Mouse (Mus musculus): ENCODE results near the gene Cpn1. TPM values are rescaled to one million over a fixed set of nuclear protein-coding genes. Genes with fewer than 3 reads are reported as not detected.
"Not testable (repeated sequence)": the region's sequence is repeated elsewhere in the genome, so short reads cannot be mapped to it uniquely, and the experiment has no call there.

Gene Cpn1
- polyA plus RNA-seq, 1 experiment from 2014 or later = 0.14 TPM

DNA sequence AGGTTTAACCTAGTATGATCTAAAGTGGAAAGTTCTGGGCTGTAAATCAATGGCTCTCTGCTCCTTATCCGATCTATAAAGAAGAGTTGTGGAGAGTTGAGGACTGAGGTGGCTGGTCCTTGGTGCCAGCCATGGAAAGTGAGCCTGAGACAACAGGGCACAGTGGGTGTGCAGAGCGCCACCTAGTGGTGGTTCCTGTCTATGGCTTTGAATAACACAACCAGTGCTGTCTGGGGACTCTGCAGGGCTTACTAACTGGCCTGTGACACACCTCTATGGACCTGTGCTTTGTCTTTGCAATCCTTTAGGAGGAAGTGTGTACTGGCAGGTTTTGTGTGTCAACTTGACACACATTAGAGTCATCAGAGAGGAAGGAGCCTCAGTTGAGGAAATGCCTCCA is 27.2 kb downstream of the Cpn1 start:
- WGBS = 23% methylated on average over 2 of the region's 2 CpGs
- Histone ChIP-seq H3K4me3 (ENCODE audit: low read depth, low read length) (no peak overlapping the region), H3K4me2 (no peak overlapping the region), H3K36me3 (ENCODE audit: control insufficient read depth, insufficient read depth, low read length) (no peaks in the 10 kb centered on the region), H3K9ac (ENCODE audit: low read length) (no peak overlapping the region), H3K9me3 (ENCODE audit: control insufficient read depth, low read length) (no peaks in the 10 kb centered on the region), H3K27ac (ENCODE audit: low read depth, low read length) (no peak overlapping the region), H3K4me1 (ENCODE audit: control insufficient read depth, insufficient read depth, low read length) (no peaks in the 10 kb centered on the region), H3K27me3 (ENCODE audit: control insufficient read depth, insufficient read depth, low read length) (no peaks in the 10 kb centered on the region)
- ATAC-seq (ENCODE audit: low FRiP score) (no peak), DNase-seq (ENCODE audit: low spot score, missing footprints) (peak; percentile 97)

DNA sequence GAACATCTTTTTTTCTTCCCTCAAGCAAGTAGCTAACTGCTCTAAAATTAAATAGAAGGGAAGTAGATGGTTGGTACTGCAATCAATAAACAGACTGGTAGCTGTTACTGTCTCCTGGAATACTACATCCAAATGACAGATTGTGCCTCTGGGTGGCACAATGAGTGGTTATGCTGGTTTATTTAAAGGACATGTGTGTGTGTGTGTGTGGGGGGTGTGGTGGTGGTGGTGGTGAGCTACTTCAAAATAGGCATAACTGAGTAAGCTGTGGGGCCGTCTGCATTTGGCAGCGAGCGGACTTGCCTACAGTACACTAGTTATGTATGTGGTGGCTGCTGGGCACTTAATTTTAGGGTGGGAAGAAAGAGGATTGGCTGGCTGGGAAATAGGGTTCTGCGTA is 28.5 kb downstream of the Cpn1 start:
- Histone ChIP-seq H3K9me3 (ENCODE audit: control insufficient read depth, low read length) (no peaks in the 10 kb centered on the region), H3K9ac (ENCODE audit: low read length) (no peak overlapping the region), H3K27me3 (ENCODE audit: control insufficient read depth, insufficient read depth, low read length) (no peaks in the 10 kb centered on the region), H3K27ac (ENCODE audit: low read depth, low read length) (no peak overlapping the region), H3K4me1 (ENCODE audit: control insufficient read depth, insufficient read depth, low read length) (no peaks in the 10 kb centered on the region), H3K4me3 (ENCODE audit: low read depth, low read length) (no peak overlapping the region), H3K4me2 (no peak overlapping the region), H3K36me3 (ENCODE audit: control insufficient read depth, insufficient read depth, low read length) (no peaks in the 10 kb centered on the region)
- DNase-seq (ENCODE audit: low spot score, missing footprints) (peak; percentile 76), ATAC-seq (ENCODE audit: low FRiP score) (no peak)
- 80% methylated on average over 4 of the region's 4 CpGs for WGBS

DNA sequence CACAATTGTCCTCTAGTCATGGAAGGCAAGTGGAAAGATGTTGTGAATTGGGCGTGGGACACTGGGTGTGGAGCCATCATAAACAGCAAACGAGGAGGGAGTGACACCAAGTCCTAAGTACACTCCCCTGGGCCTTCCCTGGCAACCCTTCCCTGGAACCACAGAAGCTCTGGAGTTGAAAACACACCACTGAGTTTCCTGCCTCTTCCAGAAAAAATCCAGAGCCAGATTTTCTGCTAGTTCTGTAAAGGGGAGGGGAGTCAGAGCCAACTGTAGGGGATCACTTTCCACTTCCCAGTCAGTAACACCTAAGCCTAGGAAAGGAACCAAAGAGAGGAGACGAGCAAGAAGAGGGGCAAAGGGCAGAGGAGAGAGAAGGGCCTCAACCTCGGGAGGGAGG is 29.0 kb downstream of the Cpn1 start:
- 16% methylated on average over 4 of the region's 4 CpGs for WGBS
- Histone ChIP-seq H3K27ac (ENCODE audit: low read depth, low read length) (no peak overlapping the region), H3K9me3 (ENCODE audit: control insufficient read depth, low read length) (no peaks in the 10 kb centered on the region), H3K4me1 (ENCODE audit: control insufficient read depth, insufficient read depth, low read length) (no peaks in the 10 kb centered on the region), H3K4me3 (ENCODE audit: low read depth, low read length) (no peak overlapping the region), H3K36me3 (ENCODE audit: control insufficient read depth, insufficient read depth, low read length) (no peaks in the 10 kb centered on the region), H3K9ac (ENCODE audit: low read length) (no peak overlapping the region), H3K27me3 (ENCODE audit: control insufficient read depth, insufficient read depth, low read length) (no peaks in the 10 kb centered on the region), H3K4me2 (no peak overlapping the region)
- DNase-seq (ENCODE audit: low spot score, missing footprints) (peak; percentile 66), ATAC-seq (ENCODE audit: low FRiP score) (no peak)

DNA sequence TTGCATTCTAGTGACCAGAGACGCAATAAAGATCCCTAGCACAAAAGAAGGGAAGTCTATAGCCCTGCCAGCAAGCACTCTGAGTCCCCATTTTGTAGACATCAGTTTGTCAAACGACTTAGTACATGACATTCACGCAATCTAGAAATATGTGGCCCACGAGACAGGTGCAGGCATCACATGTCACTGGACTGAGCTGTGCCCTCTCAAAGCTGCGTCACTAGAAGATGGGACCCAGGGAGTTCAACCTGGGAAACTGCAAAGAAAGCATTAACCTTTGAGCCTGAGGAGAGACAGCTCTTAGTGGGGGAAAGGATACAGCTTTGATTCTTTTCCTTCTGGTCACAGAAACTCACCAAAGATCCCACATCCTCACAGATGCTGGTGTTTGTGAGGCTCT is 31.1 kb downstream of the Cpn1 start:
- Histone ChIP-seq H3K4me1 (ENCODE audit: control insufficient read depth, insufficient read depth, low read length) (no peaks in the 10 kb centered on the region), H3K27me3 (ENCODE audit: control insufficient read depth, insufficient read depth, low read length) (no peaks in the 10 kb centered on the region), H3K36me3 (ENCODE audit: control insufficient read depth, insufficient read depth, low read length) (no peaks in the 10 kb centered on the region), H3K9ac (ENCODE audit: low read length) (no peak overlapping the region), H3K27ac (ENCODE audit: low read depth, low read length) (no peak overlapping the region), H3K4me2 (no peak overlapping the region), H3K4me3 (ENCODE audit: low read depth, low read length) (no peak overlapping the region), H3K9me3 (ENCODE audit: control insufficient read depth, low read length) (no peaks in the 10 kb centered on the region)
- DNase-seq (ENCODE audit: low spot score, missing footprints) = peak; percentile 44
- 86% methylated on average over 5 of the region's 5 CpGs for WGBS
- ATAC-seq (ENCODE audit: low FRiP score) = no peak

DNA sequence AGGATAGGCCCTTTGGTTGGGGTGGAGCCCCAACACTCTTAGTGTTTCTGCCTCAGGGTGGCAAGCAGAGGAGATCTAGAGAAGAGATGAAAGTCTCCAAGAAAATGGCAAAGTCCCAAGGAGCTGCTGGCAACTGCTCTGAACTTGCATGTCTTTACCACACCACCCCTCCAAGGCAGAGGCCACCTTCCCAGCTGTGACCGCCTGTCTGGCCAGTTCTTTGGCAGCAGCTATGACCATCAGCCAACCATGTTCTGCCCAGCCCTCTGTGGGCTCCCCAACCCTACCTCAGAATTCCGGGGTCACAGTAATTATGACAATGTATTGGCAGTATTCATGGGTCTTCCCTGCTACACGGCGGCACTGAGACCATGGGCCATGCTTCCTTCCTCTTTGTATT is 31.5 kb downstream of the Cpn1 start:
- no peaks in the 10 kb centered on the region for H3K36me3 ChIP-seq (ENCODE audit: control insufficient read depth, insufficient read depth, low read length)
- no peaks in the 10 kb centered on the region for H3K27me3 ChIP-seq (ENCODE audit: control insufficient read depth, insufficient read depth, low read length)
- H3K9me3 ChIP-seq (ENCODE audit: control insufficient read depth, low read length) = no peaks in the 10 kb centered on the region
- no peak overlapping the region for H3K27ac ChIP-seq (ENCODE audit: low read depth, low read length)
- no peak overlapping the region for H3K9ac ChIP-seq (ENCODE audit: low read length)
- DNase-seq (ENCODE audit: low spot score, missing footprints) = peak; percentile 66
- H3K4me2 ChIP-seq = no peak overlapping the region
- H3K4me1 ChIP-seq (ENCODE audit: control insufficient read depth, insufficient read depth, low read length) = no peaks in the 10 kb centered on the region
- no peak overlapping the region for H3K4me3 ChIP-seq (ENCODE audit: low read depth, low read length)
- 81% methylated on average over 4 of the region's 4 CpGs for WGBS
- no peak for ATAC-seq (ENCODE audit: low FRiP score)

DNA sequence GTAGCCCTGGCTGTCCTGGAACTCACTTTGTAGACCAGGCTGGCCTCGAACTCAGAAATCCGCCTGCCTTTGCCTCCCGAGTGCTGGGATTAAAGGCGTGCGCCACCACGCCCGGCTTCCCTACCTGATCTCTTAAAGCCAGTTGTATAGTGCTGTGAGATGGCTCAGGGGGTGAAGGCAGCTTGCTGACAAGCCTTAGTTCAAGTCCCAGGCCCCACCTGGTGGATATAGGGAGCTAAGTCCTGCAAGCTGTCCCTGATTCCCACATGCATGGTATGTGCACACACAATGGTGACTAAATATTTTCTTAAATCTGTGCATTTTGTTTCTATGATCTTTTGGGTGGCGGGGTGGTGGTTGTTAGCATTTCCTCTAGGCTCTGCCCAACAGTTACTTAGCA is 33.4 kb downstream of the Cpn1 start:
- not testable (repeated sequence) for H3K27me3 ChIP-seq (ENCODE audit: control insufficient read depth, insufficient read depth, low read length); H3K9ac ChIP-seq (ENCODE audit: low read length); H3K4me1 ChIP-seq (ENCODE audit: control insufficient read depth, insufficient read depth, low read length); H3K27ac ChIP-seq (ENCODE audit: low read depth, low read length); DNase-seq (ENCODE audit: low spot score, missing footprints); ATAC-seq (ENCODE audit: low FRiP score); H3K9me3 ChIP-seq (ENCODE audit: control insufficient read depth, low read length); H3K4me3 ChIP-seq (ENCODE audit: low read depth, low read length); H3K36me3 ChIP-seq (ENCODE audit: control insufficient read depth, insufficient read depth, low read length); H3K4me2 ChIP-seq
- WGBS = 74% methylated on average over 8 of the region's 8 CpGs

DNA sequence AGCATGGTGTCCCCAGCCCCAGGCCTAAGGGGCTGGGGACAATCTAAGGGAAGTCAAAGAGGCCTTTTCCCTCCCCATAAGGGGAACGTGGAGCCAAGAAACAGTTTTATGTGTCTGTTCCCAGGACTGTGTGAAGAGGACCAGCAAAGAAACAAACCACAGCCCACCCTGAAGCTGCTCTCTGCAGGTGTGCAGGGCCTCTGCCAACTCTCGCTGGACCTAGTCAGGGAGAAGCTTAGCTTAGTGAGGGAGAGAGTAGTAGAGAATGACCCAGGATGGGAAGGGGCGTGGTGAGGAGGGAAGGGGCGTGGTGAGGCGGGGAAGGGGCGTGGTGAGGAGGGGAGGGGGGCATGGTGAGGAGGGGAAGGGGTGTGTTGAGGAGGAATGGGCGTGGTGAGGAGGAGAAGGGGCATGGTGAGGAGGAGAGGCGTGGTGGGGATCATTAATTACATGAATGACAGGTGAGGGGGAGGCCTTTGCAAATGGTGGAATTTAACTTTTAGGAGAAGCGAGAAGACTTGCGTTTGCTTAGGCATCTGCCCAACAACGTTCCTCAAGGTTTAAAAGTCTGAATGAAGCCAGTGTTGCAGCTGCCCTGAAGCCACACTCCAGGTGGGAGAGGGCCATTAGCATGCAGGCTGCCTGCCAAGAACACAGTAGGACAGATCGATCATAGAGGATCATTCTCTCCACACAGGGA is 37.1 kb downstream of the Cpn1 start:
- H3K4me2 ChIP-seq = no peak overlapping the region

GRCm38 (mm10) chr19:43944566-43944965 is 41.8 kb downstream of the Cpn1 start:
- H3K4me1 ChIP-seq (ENCODE audit: control insufficient read depth, insufficient read depth, low read length) = 0 out of 2 replicates have a peak, but pooled peaks cover 2% of the 10 kb centered on the region
- DNase-seq (ENCODE audit: low spot score, missing footprints) (no peak), ATAC-seq (ENCODE audit: low FRiP score) (no peak)
- 91% methylated on average over 8 of the region's 8 CpGs for WGBS
- no peaks in the 10 kb centered on the region for H3K36me3 ChIP-seq (ENCODE audit: control insufficient read depth, insufficient read depth, low read length)
- no peaks in the 10 kb centered on the region for H3K27me3 ChIP-seq (ENCODE audit: control insufficient read depth, insufficient read depth, low read length)
- H3K27ac ChIP-seq (ENCODE audit: low read depth, low read length) = no peak overlapping the region
- H3K4me2 ChIP-seq = no peak overlapping the region
- no peak overlapping the region for H3K9ac ChIP-seq (ENCODE audit: low read length)
- H3K9me3 ChIP-seq (ENCODE audit: control insufficient read depth, low read length) = no peaks in the 10 kb centered on the region
- H3K4me3 ChIP-seq (ENCODE audit: low read depth, low read length) = no peak overlapping the region

More for the DNA sequence above, 37.1 kb downstream of the Cpn1 start:
- DNase-seq (ENCODE audit: low spot score, missing footprints) (no peak), ATAC-seq (ENCODE audit: low FRiP score) (no peak)
- Histone ChIP-seq H3K27ac (ENCODE audit: low read depth, low read length) (no peak overlapping the region), H3K4me3 (ENCODE audit: low read depth, low read length) (no peak overlapping the region), H3K9ac (ENCODE audit: low read length) (no peak overlapping the region), H3K27me3 (ENCODE audit: control insufficient read depth, insufficient read depth, low read length) (no peaks in the 10 kb centered on the region), H3K9me3 (ENCODE audit: control insufficient read depth, low read length) (no peaks in the 10 kb centered on the region), H3K36me3 (ENCODE audit: control insufficient read depth, insufficient read depth, low read length) (no peaks in the 10 kb centered on the region), H3K4me1 (ENCODE audit: control insufficient read depth, insufficient read depth, low read length) (no peaks in the 10 kb centered on the region)
- 6% methylated on average over 10 of the region's 12 CpGs for WGBS

GRCm38 (mm10) chr19:43943076-43943475 is 43.3 kb downstream of the Cpn1 start:
- no peaks in the 10 kb centered on the region for H3K27me3 ChIP-seq (ENCODE audit: control insufficient read depth, insufficient read depth, low read length)
- ATAC-seq (ENCODE audit: low FRiP score) (no peak), DNase-seq (ENCODE audit: low spot score, missing footprints) (no peak)
- no peaks in the 10 kb centered on the region for H3K9me3 ChIP-seq (ENCODE audit: control insufficient read depth, low read length)
- H3K4me3 ChIP-seq (ENCODE audit: low read depth, low read length) = no peak overlapping the region
- H3K27ac ChIP-seq (ENCODE audit: low read depth, low read length) = no peak overlapping the region
- peaks cover 2% of the 10 kb centered on the region; the same call in 1 of the 2 replicates for H3K4me1 ChIP-seq (ENCODE audit: control insufficient read depth, insufficient read depth, low read length)
- no peak overlapping the region for H3K9ac ChIP-seq (ENCODE audit: low read length)
- H3K36me3 ChIP-seq (ENCODE audit: control insufficient read depth, insufficient read depth, low read length) = no peaks in the 10 kb centered on the region
- no peak overlapping the region for H3K4me2 ChIP-seq
- 79% methylated on average over 16 of the region's 16 CpGs for WGBS
